Mouse (Mus musculus): Measurements from ENCODE around the gene Slc38a8.

GRCm38 (mm10) chr8:119436331-119436730 is 65.2 kb downstream of the Slc38a8 start:
- TF ChIP-seq TAL1 (IDR thresholded peaks at IDR 0.05; ENCODE audit: low read length) (no peak), GATA1 (IDR thresholded peaks at IDR 0.05; ENCODE audit: low read length) (no peak)
